Mouse (Mus musculus): ENCODE measurements around the gene Scube1. TPM values are rescaled to one million over a fixed set of nuclear protein-coding genes. Genes with fewer than 3 reads are reported as not detected.
A peak's percentile ranks its signal among the peaks of the same experiment; 100 is the strongest.

Gene Scube1
- total and polyA plus RNA-seq, 2 experiments, result 0.13 to 0.18 TPM

DNA sequence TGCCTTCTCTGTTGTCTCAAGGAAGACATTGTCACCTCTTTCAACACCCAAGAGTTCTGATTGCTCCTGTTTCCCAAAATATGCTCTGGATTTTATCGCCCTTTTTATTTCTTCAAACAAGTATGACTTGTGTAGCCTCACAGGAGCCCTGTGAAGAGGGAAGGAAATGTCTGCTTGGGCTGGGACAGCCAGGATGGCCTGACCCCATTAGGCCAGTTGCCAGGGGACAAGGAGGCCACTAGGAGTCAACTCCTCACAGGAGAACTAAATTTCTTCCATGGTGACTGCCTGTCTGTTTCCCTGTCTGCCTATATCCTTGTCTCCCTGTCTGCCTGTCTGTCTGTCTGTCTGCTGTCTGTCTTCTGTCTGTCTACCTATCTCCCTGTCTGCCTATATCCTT lies 17.2 kb upstream of the Scube1 start:
- Histone ChIP-seq H3K79me2 (ENCODE audit: control insufficient read depth, insufficient read depth, low read length) (no peaks in the 10 kb centered on the region), H3K27ac (replicated peaks; ENCODE audit: insufficient read depth, low read depth, low read length) (no peak overlapping the region), H3K4me1 (ENCODE audit: control insufficient read depth, insufficient read depth, low read length) (no peaks in the 10 kb centered on the region), H3K4me3 (ENCODE audit: insufficient read depth, low read depth, low read length) (no peak overlapping the region), H3K27me3 (ENCODE audit: control insufficient read depth, insufficient read depth, low read length) (no peaks in the 10 kb centered on the region; the same call in 1 of the 2 replicates), H3K9ac (ENCODE audit: low read depth, low read length) (no peak overlapping the region), H3K36me3 (ENCODE audit: control insufficient read depth, insufficient read depth, low read length) (no peaks in the 10 kb centered on the region)
- TF ChIP-seq CTCF (IDR thresholded peaks at IDR 0.05; ENCODE audit: low read depth, low read length) (no peak), POLR2A (IDR thresholded peaks at IDR 0.05; ENCODE audit: extremely low read depth, insufficient read depth, low read length) (no peak)
- 83% methylated on average over 1 of the region's 1 CpGs for whole genome bisulfite sequencing
- DNase-seq (ENCODE audit: extremely low read depth, low read depth, low spot score), result no peak

GRCm38 (mm10) chr15:83740676-83741422 lies 16.0 kb upstream of the Scube1 start:
- H3K4me3 ChIP-seq (ENCODE audit: insufficient read depth, low read depth, low read length), result no peak overlapping the region
- H3K27ac ChIP-seq (replicated peaks; ENCODE audit: insufficient read depth, low read depth, low read length), result no peak overlapping the region
- no peaks in the 10 kb centered on the region for H3K4me1 ChIP-seq (ENCODE audit: control insufficient read depth, insufficient read depth, low read length)
- 58% methylated on average over 21 of the region's 21 CpGs for WGBS
- no peaks in the 10 kb centered on the region for H3K79me2 ChIP-seq (ENCODE audit: control insufficient read depth, insufficient read depth, low read length)
- no peaks in the 10 kb centered on the region for H3K36me3 ChIP-seq (ENCODE audit: control insufficient read depth, insufficient read depth, low read length)
- DNase-seq (ENCODE audit: extremely low read depth, low read depth, low spot score), result no peak
- H3K27me3 ChIP-seq (ENCODE audit: control insufficient read depth, insufficient read depth, low read length), result no peaks in the 10 kb centered on the region; the same call in 1 of the 2 replicates
- H3K9ac ChIP-seq (ENCODE audit: low read depth, low read length), result no peak overlapping the region
- TF ChIP-seq CTCF (IDR thresholded peaks at IDR 0.05; ENCODE audit: low read depth, low read length), result no peak
- no peak for TF ChIP-seq POLR2A (IDR thresholded peaks at IDR 0.05; ENCODE audit: extremely low read depth, insufficient read depth, low read length)

GRCm38 (mm10) chr15:83727626-83728025 lies 2.8 kb upstream of the Scube1 start:
- peak; percentile 31 for DNase-seq (ENCODE audit: extremely low read depth, low read depth, low spot score)
- no peak overlapping the region for H3K27ac ChIP-seq (replicated peaks; ENCODE audit: insufficient read depth, low read depth, low read length)
- TF ChIP-seq POLR2A (IDR thresholded peaks at IDR 0.05; ENCODE audit: extremely low read depth, insufficient read depth, low read length) (no peak), CTCF (IDR thresholded peaks at IDR 0.05; ENCODE audit: low read depth, low read length) (peak; percentile 82)
- H3K4me3 ChIP-seq (ENCODE audit: insufficient read depth, low read depth, low read length), result no peak overlapping the region
- 32% methylated on average over 3 of the region's 3 CpGs for WGBS
- H3K36me3 ChIP-seq (ENCODE audit: control insufficient read depth, insufficient read depth, low read length), result no peaks in the 10 kb centered on the region
- no peaks in the 10 kb centered on the region for H3K79me2 ChIP-seq (ENCODE audit: control insufficient read depth, insufficient read depth, low read length)
- peaks cover 8% of the 10 kb centered on the region; the same call in 1 of the 2 replicates for H3K27me3 ChIP-seq (ENCODE audit: control insufficient read depth, insufficient read depth, low read length)
- H3K9ac ChIP-seq (ENCODE audit: low read depth, low read length), result no peak overlapping the region
- H3K4me1 ChIP-seq (ENCODE audit: control insufficient read depth, insufficient read depth, low read length), result no peaks in the 10 kb centered on the region

- H3K4me3 ChIP-seq (ENCODE audit: insufficient read depth, low read depth, low read length), result no peak overlapping the region
- no peak for DNase-seq (ENCODE audit: extremely low read depth, low read depth, low spot score)
- peaks cover 8% of the 10 kb centered on the region; the same call in 1 of the 2 replicates for H3K27me3 ChIP-seq (ENCODE audit: control insufficient read depth, insufficient read depth, low read length)
- no peak overlapping the region for H3K27ac ChIP-seq (replicated peaks; ENCODE audit: insufficient read depth, low read depth, low read length)
- no peaks in the 10 kb centered on the region for H3K36me3 ChIP-seq (ENCODE audit: control insufficient read depth, insufficient read depth, low read length)
- H3K9ac ChIP-seq (ENCODE audit: low read depth, low read length), result no peak overlapping the region
- TF ChIP-seq POLR2A (IDR thresholded peaks at IDR 0.05; ENCODE audit: extremely low read depth, insufficient read depth, low read length), result no peak
- no peak for TF ChIP-seq CTCF (IDR thresholded peaks at IDR 0.05; ENCODE audit: low read depth, low read length)
- no peaks in the 10 kb centered on the region for H3K79me2 ChIP-seq (ENCODE audit: control insufficient read depth, insufficient read depth, low read length)
- H3K4me1 ChIP-seq (ENCODE audit: control insufficient read depth, insufficient read depth, low read length), result no peaks in the 10 kb centered on the region
- 78% methylated on average over 5 of the region's 5 CpGs for WGBS
Observed at GRCm38 (mm10) chr15:83726741-83727140, 1.9 kb upstream of the Scube1 start.

DNA sequence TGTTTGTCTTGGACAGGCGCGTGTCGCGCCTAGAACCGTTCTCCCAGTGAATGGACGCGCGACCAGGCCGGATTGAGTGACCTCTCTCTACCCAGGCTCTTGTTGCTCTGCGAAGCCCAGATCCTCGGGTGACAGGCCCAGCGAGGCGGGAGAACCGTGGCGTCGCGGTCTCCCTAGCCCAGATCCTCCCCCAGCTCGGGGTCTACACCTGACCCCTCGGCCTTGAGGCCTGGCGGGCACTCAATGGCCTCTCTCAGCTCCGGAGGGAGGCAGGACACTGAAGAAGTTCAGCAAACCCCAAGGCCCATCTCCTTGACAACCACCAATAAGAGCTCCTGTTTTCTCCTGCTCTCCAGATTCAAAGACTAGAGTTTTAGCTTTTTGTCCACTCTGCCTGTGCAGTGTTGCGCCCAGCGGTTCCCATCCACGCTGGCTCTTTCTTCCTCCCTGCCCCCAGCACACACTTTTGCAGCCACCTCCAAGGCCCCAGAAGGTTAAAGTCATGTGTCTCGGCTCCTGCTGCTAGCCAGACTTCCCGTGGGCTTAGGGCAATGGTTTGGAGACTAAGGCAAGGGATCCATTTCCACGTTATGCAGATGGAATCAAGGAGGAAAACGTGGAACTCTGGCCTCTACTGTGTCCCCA lies 857 bp upstream of the Scube1 start:
- H3K4me3 ChIP-seq (ENCODE audit: insufficient read depth, low read depth, low read length), result no peak overlapping the region
- no peaks in the 10 kb centered on the region for H3K36me3 ChIP-seq (ENCODE audit: control insufficient read depth, insufficient read depth, low read length)
- H3K27me3 ChIP-seq (ENCODE audit: control insufficient read depth, insufficient read depth, low read length), result peaks cover 8% of the 10 kb centered on the region; the same call in 1 of the 2 replicates
- TF ChIP-seq POLR2A (IDR thresholded peaks at IDR 0.05; ENCODE audit: extremely low read depth, insufficient read depth, low read length) (no peak), CTCF (IDR thresholded peaks at IDR 0.05; ENCODE audit: low read depth, low read length) (no peak)
- WGBS, result 38% methylated on average over 28 of the region's 28 CpGs
- DNase-seq (ENCODE audit: extremely low read depth, low read depth, low spot score), result no peak
- no peaks in the 10 kb centered on the region for H3K4me1 ChIP-seq (ENCODE audit: control insufficient read depth, insufficient read depth, low read length)
- no peaks in the 10 kb centered on the region for H3K79me2 ChIP-seq (ENCODE audit: control insufficient read depth, insufficient read depth, low read length)
- no peak overlapping the region for H3K27ac ChIP-seq (replicated peaks; ENCODE audit: insufficient read depth, low read depth, low read length)
- H3K9ac ChIP-seq (ENCODE audit: low read depth, low read length), result no peak overlapping the region
